Mouse (Mus musculus): ENCODE data around the gene Stat5b. TPM values are rescaled to one million over a fixed set of nuclear protein-coding genes. Genes with fewer than 3 reads are reported as not detected.

Stat5b gene
- total and polyA plus RNA-seq, 3 experiments = 53.8 to 65.3 (median 60.3) TPM

DNA sequence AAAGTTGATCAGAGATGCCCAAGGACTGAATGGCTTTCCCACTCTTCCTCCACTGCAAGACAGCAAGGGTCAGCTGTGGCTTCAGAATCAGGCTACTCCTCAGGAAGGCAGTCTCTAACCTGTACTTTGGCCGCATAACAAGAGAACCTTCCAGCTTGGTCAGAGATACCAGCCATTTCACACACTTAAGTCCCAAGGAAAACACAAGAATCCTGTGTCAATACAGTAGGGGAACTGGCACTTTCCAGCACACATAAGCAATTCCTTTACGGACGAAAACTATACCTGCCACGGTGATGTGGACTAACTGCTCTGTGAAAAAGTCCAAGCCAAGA lies 113.8 kb downstream of the Stat5b start:
- no peak for DNase-seq

DNA sequence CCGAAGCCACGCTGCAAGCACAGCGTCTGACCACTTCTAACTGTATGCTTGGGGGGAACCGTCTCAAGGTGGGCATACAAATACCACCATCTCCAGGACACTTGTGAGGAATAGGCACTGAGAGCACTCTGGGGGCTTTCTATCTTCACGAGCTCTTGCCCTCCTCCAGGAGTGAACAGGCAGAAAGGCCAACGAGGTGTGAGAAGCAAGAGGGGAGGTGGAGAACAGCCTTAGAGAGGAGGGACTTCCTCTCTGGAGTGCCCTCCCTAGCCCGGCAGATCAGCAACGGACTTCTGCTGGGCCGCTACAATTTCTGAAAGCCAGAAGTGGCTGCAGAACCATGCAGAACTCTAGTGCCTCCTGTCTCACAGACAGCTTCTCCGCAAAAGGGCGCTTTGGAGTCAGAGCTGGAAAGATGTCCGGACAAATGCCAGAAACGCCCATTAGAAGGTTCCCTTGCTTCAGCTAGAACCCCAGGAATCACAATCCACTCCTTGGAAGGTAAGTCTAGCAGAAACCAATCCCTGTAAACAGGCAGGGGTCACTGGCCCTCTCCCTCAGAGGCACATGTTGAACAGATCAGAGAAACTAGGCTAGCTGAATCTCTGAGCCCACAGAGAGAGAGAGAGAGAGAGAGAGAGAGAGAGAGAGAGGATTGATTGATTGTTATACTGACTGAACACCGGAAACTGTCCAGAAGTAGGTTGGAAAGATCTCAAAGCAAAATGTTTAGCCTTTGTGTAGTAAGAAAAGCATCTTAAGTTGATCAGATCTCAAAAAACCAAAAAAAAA lies 114.4 kb downstream of the Stat5b start:
- no peak for DNase-seq

GRCm38 (mm10) chr11:100735134-100735865 lies 115.2 kb downstream of the Stat5b start:
- DNase-seq = no peak

Other genes with a start within 250 kb of the Stat5b start
- gene Nkiras2, start 231.5 kb downstream of the Stat5b start, total RNA-seq (2021) = 10 to 100 TPM; 32.5 to 36.0 TPM
- gene Nkiras2, start 231.5 kb downstream of the Stat5b start, polyA plus RNA-seq (2012; rRNA removed) = 50.9 and 59.4 TPM in 2 replicates
- 100 to 1,000 TPM; 174 to 177 TPM for gene Dnajc7, start 230.6 kb downstream of the Stat5b start, total RNA-seq (2021)
- gene Dnajc7, start 230.6 kb downstream of the Stat5b start, polyA plus RNA-seq (2012; rRNA removed) = 9.3 and 11.7 TPM in 2 replicates
- under 1 TPM in 1 of 2 experiments, not detected in 1; 0.59 TPM for gene Zfp385c, start 158.3 kb downstream of the Stat5b start, total RNA-seq (2021)
- gene Zfp385c, start 158.3 kb downstream of the Stat5b start, polyA plus RNA-seq (2012; rRNA removed) = 0.75 and 0.84 TPM in 2 replicates
- gene Dhx58, start 146.5 kb downstream of the Stat5b start, total RNA-seq (2021) = 10 to 100 TPM; 29.2 to 60.7 TPM
- gene Dhx58, start 146.5 kb downstream of the Stat5b start, polyA plus RNA-seq (2012; rRNA removed) = 30.2 and 42.2 TPM in 2 replicates
- 10 to 100 TPM; 42.5 to 42.6 TPM for gene Kat2a, start 138.3 kb downstream of the Stat5b start, total RNA-seq (2021)
- gene Kat2a, start 138.3 kb downstream of the Stat5b start, polyA plus RNA-seq (2012; rRNA removed) = 73.5 and 85.1 TPM in 2 replicates
- not detected for gene Hspb9, start 136.9 kb downstream of the Stat5b start, total RNA-seq (2021)
- gene Hspb9, start 136.9 kb downstream of the Stat5b start, polyA plus RNA-seq (2012; rRNA removed) = not detected in 2 replicates
- gene Rab5c, start 112.5 kb downstream of the Stat5b start, total RNA-seq (2021) = 100 to 1,000 TPM; 191 to 196 TPM
- gene Rab5c, start 112.5 kb downstream of the Stat5b start, polyA plus RNA-seq (2012; rRNA removed) = 201 and 238 TPM in 2 replicates
- under 1 TPM; 0.28 to 0.32 TPM for gene Kcnh4, start 90.8 kb downstream of the Stat5b start, total RNA-seq (2021)
- 0.45 and 0.57 TPM in 2 replicates for gene Kcnh4, start 90.8 kb downstream of the Stat5b start, polyA plus RNA-seq (2012; rRNA removed)
- gene Hcrt, start 87.8 kb downstream of the Stat5b start, total RNA-seq (2021) = not detected
- gene Hcrt, start 87.8 kb downstream of the Stat5b start, polyA plus RNA-seq (2012; rRNA removed) = not detected in 2 replicates
- gene Ghdc, start 79.8 kb downstream of the Stat5b start, total RNA-seq (2021) = 10 to 100 TPM; 21.6 to 26.0 TPM
- 26.8 and 27.6 TPM in 2 replicates for gene Ghdc, start 79.8 kb downstream of the Stat5b start, polyA plus RNA-seq (2012; rRNA removed)
- gene Stat5a, start 8.6 kb upstream of the Stat5b start, total RNA-seq (2021) = 10 to 100 TPM; 27.0 to 38.0 TPM
- 45.1 and 51.2 TPM in 2 replicates for gene Stat5a, start 8.6 kb upstream of the Stat5b start, polyA plus RNA-seq (2012; rRNA removed)
- 10 to 100 TPM; 76.6 to 79.4 TPM for gene Stat3, start 88.8 kb upstream of the Stat5b start, total RNA-seq (2021)
- 45.4 and 54.9 TPM in 2 replicates for gene Stat3, start 88.8 kb upstream of the Stat5b start, polyA plus RNA-seq (2012; rRNA removed)
- gene Cavin1, start 120.2 kb upstream of the Stat5b start, total RNA-seq (2021) = 100 to 1,000 TPM; 236 to 425 TPM
- gene Cavin1, start 120.2 kb upstream of the Stat5b start, polyA plus RNA-seq (2012; rRNA removed) = 193 and 219 TPM in 2 replicates
- 100 to 1,000 TPM; 116 to 159 TPM for gene Atp6v0a1, start 158.7 kb upstream of the Stat5b start, total RNA-seq (2021)
- gene Atp6v0a1, start 158.7 kb upstream of the Stat5b start, polyA plus RNA-seq (2012; rRNA removed) = 77.9 and 98.0 TPM in 2 replicates
- 10 to 100 TPM; 38.0 to 42.5 TPM for gene Naglu, start 219.3 kb upstream of the Stat5b start, total RNA-seq (2021)
- 102 and 120 TPM in 2 replicates for gene Naglu, start 219.3 kb upstream of the Stat5b start, polyA plus RNA-seq (2012; rRNA removed)
- 1 to 10 TPM; 1.1 to 2.5 TPM for gene Hsd17b1, start 227.7 kb upstream of the Stat5b start, total RNA-seq (2021)
- gene Hsd17b1, start 227.7 kb upstream of the Stat5b start, polyA plus RNA-seq (2012; rRNA removed) = 2.1 and 2.3 TPM in 2 replicates
- 10 to 100 TPM; 86.9 to 90.5 TPM for gene Coasy, start 231.8 kb upstream of the Stat5b start, total RNA-seq (2021)
- gene Coasy, start 231.8 kb upstream of the Stat5b start, polyA plus RNA-seq (2012; rRNA removed) = 178 and 187 TPM in 2 replicates
- 10 to 100 TPM; 57.8 to 72.3 TPM for gene Mlx, start 236.6 kb upstream of the Stat5b start, total RNA-seq (2021)
- 36.3 and 42.4 TPM in 2 replicates for gene Mlx, start 236.6 kb upstream of the Stat5b start, polyA plus RNA-seq (2012; rRNA removed)
- gene Psmc3ip, start 244.7 kb upstream of the Stat5b start, total RNA-seq (2021) = 1 to 10 TPM; 3.6 to 5.9 TPM
- gene Psmc3ip, start 244.7 kb upstream of the Stat5b start, polyA plus RNA-seq (2012; rRNA removed) = 0.38 and 0.71 TPM in 2 replicates